Mouse (Mus musculus): ENCODE measurements at regions not wholly inside any gene's neighbourhood (a gene's known extent, or its start where the extent isn't known, plus 50 kb on each side); places are given as distances from the start of the nearest gene placed in this dataset.

- DNase-seq (ENCODE audit: low spot score) (no peak), ATAC-seq (replicated peaks; ENCODE audit: low FRiP score) (no peak)
- H3K4me1 ChIP-seq (replicated peaks; ENCODE audit: control insufficient read depth, insufficient read depth, low read length): peaks cover 3% of the 10 kb centered on the region; the same call in 1 of the 2 replicates
- no peaks in the 10 kb centered on the region for H3K27me3 ChIP-seq (ENCODE audit: control insufficient read depth, insufficient read depth, low read length)
- H3K4me2 ChIP-seq (ENCODE audit: low read depth, low read length, severe bottlenecking): no peak overlapping the region
- no peaks in the 10 kb centered on the region for H3K36me3 ChIP-seq (ENCODE audit: control insufficient read depth, insufficient read depth, low read length)
- no peak overlapping the region for H3K4me3 ChIP-seq (ENCODE audit: low read depth, low read length)
- 70% methylated on average over 9 of the region's 9 CpGs for WGBS
- no peaks in the 10 kb centered on the region for H3K9me3 ChIP-seq (ENCODE audit: control insufficient read depth, low read length)
- H3K9ac ChIP-seq (ENCODE audit: low read length): no peak overlapping the region
- no peak overlapping the region for H3K27ac ChIP-seq (ENCODE audit: low read depth, low read length)
Observed at GRCm38 (mm10) chr8:36009565-36009964, 244.0 kb downstream of the Gm19410 start.

DNA sequence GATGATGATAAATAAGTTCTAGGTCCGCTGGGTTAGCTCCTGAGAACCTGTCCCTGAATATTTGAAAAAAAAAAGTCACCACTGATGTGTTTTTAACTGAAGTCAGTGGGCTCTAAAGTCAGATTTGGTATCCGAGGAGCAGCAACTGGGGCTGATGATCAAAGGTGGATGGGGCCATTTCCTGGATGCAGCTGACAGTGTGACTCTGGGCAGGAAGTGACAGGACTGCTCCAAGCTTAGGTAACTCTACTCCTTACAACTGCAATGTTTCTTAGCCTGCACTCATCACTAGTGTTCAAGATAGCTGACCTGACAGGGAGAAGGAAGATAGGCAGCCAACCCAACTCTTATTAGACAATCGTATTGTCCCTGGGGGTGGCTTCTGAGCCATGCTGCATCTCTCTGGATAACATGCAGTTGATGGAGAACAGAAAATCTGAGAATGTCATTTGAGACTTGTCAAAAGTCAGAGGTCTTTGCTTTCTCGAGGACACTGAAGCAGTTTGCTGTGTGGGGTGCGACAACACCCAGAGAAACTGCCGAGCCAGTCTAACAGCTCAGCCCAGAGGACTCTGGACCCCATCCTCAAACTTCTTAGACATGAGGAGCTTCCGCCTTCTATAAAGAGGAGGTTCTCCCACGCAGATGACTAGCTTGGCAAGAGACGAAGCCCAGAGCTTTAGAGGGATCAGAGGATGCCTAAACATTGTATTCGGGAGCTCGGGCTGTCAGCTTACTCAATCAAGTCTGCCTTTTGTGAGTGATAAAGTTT, 245.0 kb downstream of the Gm19410 start:
- ATAC-seq (replicated peaks; ENCODE audit: low FRiP score) (no peak), DNase-seq (ENCODE audit: low spot score) (no peak)
- H3K36me3 ChIP-seq (ENCODE audit: control insufficient read depth, insufficient read depth, low read length): no peaks in the 10 kb centered on the region
- H3K4me1 ChIP-seq (replicated peaks; ENCODE audit: control insufficient read depth, insufficient read depth, low read length): peaks cover 3% of the 10 kb centered on the region; the same call in 1 of the 2 replicates
- 79% methylated on average over 11 of the region's 11 CpGs for WGBS
- no peak overlapping the region for H3K4me2 ChIP-seq (ENCODE audit: low read depth, low read length, severe bottlenecking)
- no peaks in the 10 kb centered on the region for H3K9me3 ChIP-seq (ENCODE audit: control insufficient read depth, low read length)
- no peaks in the 10 kb centered on the region for H3K27me3 ChIP-seq (ENCODE audit: control insufficient read depth, insufficient read depth, low read length)
- H3K9ac ChIP-seq (ENCODE audit: low read length): no peak overlapping the region
- no peak overlapping the region for H3K4me3 ChIP-seq (ENCODE audit: low read depth, low read length)
- no peak overlapping the region for H3K27ac ChIP-seq (ENCODE audit: low read depth, low read length)

DNA sequence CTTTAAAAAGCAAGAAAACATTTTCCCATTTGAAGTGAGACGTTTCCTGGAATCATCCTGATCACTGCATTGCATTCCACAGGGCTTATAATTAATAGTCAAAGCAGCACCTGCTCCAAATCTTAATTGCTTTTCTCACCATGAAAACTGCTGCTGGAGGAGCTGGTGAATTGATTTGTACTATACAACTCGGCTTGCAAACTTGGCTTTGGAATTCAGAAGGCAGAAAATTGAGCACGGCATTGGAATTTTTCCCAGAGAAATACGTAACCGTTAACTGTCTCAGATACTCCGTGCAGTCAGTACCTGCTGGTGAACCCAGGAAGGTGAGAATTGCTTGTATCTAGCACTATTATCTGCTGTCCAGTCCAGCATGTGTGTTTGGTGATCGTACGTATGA, 249.3 kb downstream of the Gm19410 start:
- Histone ChIP-seq H3K9ac (ENCODE audit: low read length) (no peak overlapping the region), H3K27me3 (ENCODE audit: control insufficient read depth, insufficient read depth, low read length) (no peaks in the 10 kb centered on the region), H3K27ac (ENCODE audit: low read depth, low read length) (no peak overlapping the region), H3K4me3 (ENCODE audit: low read depth, low read length) (no peak overlapping the region), H3K4me2 (ENCODE audit: low read depth, low read length, severe bottlenecking) (no peak overlapping the region), H3K9me3 (ENCODE audit: control insufficient read depth, low read length) (no peaks in the 10 kb centered on the region), H3K4me1 (replicated peaks; ENCODE audit: control insufficient read depth, insufficient read depth, low read length) (no peaks in the 10 kb centered on the region), H3K36me3 (ENCODE audit: control insufficient read depth, insufficient read depth, low read length) (no peaks in the 10 kb centered on the region)
- no peak for ATAC-seq (replicated peaks; ENCODE audit: low FRiP score)
- DNase-seq (ENCODE audit: low spot score): no peak
- WGBS: 62% methylated on average over 8 of the region's 8 CpGs

DNA sequence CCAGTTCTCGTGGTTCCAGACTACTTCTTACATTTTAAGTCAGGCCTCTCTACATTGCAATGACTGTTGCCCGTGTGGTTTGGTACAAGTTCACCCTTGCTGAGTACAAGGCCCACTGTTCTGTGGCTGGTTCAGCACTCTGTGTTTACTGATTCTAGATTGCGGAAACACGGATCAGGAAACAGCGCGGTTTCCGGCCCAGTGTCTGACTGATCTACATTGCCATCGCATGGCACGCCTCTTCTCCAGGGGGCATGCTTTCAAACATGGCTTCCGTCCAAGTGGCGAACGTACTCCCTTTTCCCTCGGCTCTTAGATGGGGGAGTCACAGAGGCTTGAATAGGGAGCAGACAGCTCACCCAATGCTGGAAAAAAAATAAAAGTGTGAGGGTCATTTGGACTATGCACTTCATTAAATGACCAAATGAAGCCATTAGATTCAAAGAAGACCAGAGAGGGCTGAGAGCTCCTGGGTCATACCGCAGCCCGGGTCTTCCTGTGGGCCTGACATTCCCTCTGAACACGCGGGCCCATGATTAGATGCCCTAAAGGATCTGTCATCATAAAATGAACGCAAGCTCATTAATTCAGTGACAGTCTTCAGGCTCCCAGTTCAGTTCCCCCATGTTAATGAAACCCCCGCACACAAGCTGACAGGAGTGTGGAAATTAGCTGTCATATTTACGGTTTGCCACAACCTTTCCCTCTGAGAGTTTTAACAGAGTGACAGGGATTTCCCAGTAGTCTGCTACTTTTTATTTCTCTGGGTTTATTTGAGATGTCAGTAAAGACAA, 250.9 kb downstream of the Gm19410 start:
- no peak for ATAC-seq (replicated peaks; ENCODE audit: low FRiP score)
- no peaks in the 10 kb centered on the region for H3K36me3 ChIP-seq (ENCODE audit: control insufficient read depth, insufficient read depth, low read length)
- no peak overlapping the region for H3K4me3 ChIP-seq (ENCODE audit: low read depth, low read length)
- no peaks in the 10 kb centered on the region for H3K27me3 ChIP-seq (ENCODE audit: control insufficient read depth, insufficient read depth, low read length)
- DNase-seq (ENCODE audit: low spot score): no peak
- no peak overlapping the region for H3K9ac ChIP-seq (ENCODE audit: low read length)
- WGBS: 91% methylated on average over 20 of the region's 20 CpGs
- no peaks in the 10 kb centered on the region for H3K4me1 ChIP-seq (replicated peaks; ENCODE audit: control insufficient read depth, insufficient read depth, low read length)
- H3K9me3 ChIP-seq (ENCODE audit: control insufficient read depth, low read length): no peaks in the 10 kb centered on the region
- no peak overlapping the region for H3K27ac ChIP-seq (ENCODE audit: low read depth, low read length)
- no peak overlapping the region for H3K4me2 ChIP-seq (ENCODE audit: low read depth, low read length, severe bottlenecking)

GRCm38 (mm10) chr8:36018993-36019753, 253.6 kb downstream of the Gm19410 start:
- Histone ChIP-seq H3K4me3 (ENCODE audit: low read depth, low read length) (no peak overlapping the region), H3K9me3 (ENCODE audit: control insufficient read depth, low read length) (no peaks in the 10 kb centered on the region), H3K9ac (ENCODE audit: low read length) (no peak overlapping the region), H3K4me1 (replicated peaks; ENCODE audit: control insufficient read depth, insufficient read depth, low read length) (no peaks in the 10 kb centered on the region), H3K27me3 (ENCODE audit: control insufficient read depth, insufficient read depth, low read length) (no peaks in the 10 kb centered on the region), H3K27ac (ENCODE audit: low read depth, low read length) (no peak overlapping the region), H3K4me2 (ENCODE audit: low read depth, low read length, severe bottlenecking) (no peak overlapping the region), H3K36me3 (ENCODE audit: control insufficient read depth, insufficient read depth, low read length) (no peaks in the 10 kb centered on the region)
- DNase-seq (ENCODE audit: low spot score): no peak
- whole genome bisulfite sequencing: 86% methylated on average over 15 of the region's 15 CpGs
- ATAC-seq (replicated peaks; ENCODE audit: low FRiP score): no peak

GRCm38 (mm10) chr8:36019895-36020294, 254.3 kb downstream of the Gm19410 start:
- ATAC-seq (replicated peaks; ENCODE audit: low FRiP score) (no peak), DNase-seq (ENCODE audit: low spot score) (no peak)
- H3K36me3 ChIP-seq (ENCODE audit: control insufficient read depth, insufficient read depth, low read length): no peaks in the 10 kb centered on the region
- 87% methylated on average over 7 of the region's 7 CpGs for WGBS
- no peak overlapping the region for H3K4me3 ChIP-seq (ENCODE audit: low read depth, low read length)
- no peaks in the 10 kb centered on the region for H3K4me1 ChIP-seq (replicated peaks; ENCODE audit: control insufficient read depth, insufficient read depth, low read length)
- no peaks in the 10 kb centered on the region for H3K9me3 ChIP-seq (ENCODE audit: control insufficient read depth, low read length)
- H3K27me3 ChIP-seq (ENCODE audit: control insufficient read depth, insufficient read depth, low read length): no peaks in the 10 kb centered on the region
- no peak overlapping the region for H3K9ac ChIP-seq (ENCODE audit: low read length)
- H3K4me2 ChIP-seq (ENCODE audit: low read depth, low read length, severe bottlenecking): no peak overlapping the region
- H3K27ac ChIP-seq (ENCODE audit: low read depth, low read length): no peak overlapping the region

GRCm38 (mm10) chr8:36027586-36027985, 262.0 kb downstream of the Gm19410 start:
- WGBS: 93% methylated on average over 11 of the region's 11 CpGs
- Histone ChIP-seq H3K27me3 (ENCODE audit: control insufficient read depth, insufficient read depth, low read length) (no peaks in the 10 kb centered on the region), H3K4me3 (ENCODE audit: low read depth, low read length) (no peak overlapping the region), H3K36me3 (ENCODE audit: control insufficient read depth, insufficient read depth, low read length) (no peaks in the 10 kb centered on the region), H3K4me1 (replicated peaks; ENCODE audit: control insufficient read depth, insufficient read depth, low read length) (no peaks in the 10 kb centered on the region), H3K4me2 (ENCODE audit: low read depth, low read length, severe bottlenecking) (no peak overlapping the region), H3K27ac (ENCODE audit: low read depth, low read length) (no peak overlapping the region), H3K9ac (ENCODE audit: low read length) (no peak overlapping the region), H3K9me3 (ENCODE audit: control insufficient read depth, low read length) (no peaks in the 10 kb centered on the region)
- DNase-seq (ENCODE audit: low spot score) (no peak), ATAC-seq (replicated peaks; ENCODE audit: low FRiP score) (no peak)

DNA sequence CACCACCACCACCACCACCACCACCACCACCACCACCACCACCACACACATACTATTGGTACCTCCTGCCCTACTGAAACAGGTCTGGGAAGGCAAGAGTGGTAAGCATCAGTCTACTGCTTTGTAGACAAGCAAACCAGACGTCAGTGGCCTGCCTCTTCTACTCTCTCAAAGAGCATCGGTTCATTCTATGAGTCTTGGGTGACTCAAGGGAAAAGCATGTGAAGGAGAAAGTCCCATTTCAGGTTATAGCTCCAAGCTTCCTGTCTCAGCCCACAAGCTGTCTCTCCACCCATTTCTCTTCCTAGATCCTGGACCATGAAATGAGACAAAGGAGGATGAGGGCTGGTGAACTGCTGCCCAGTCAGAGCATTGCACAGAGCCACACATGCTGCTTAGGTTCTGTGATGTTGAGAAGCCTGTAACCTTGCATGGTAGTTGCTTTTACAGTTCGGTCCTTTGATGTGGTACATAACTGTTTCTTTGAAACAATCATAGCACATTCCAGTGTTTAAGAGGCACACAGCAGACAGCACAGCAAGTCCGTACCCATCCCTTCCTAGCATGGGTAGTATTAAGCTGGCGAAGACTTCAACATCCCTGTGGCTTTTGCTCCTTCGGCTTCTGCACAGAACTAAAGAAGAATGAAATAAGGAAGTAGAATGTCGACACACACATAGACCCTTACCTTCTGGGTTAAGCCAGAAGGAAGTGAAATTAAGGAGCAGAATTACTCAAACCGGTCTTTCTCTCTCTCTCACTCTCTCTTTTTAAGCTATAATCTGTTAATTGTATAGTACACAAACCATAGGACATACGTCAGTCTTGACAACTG, 262.7 kb downstream of the Gm19410 start:
- H3K4me3 ChIP-seq (ENCODE audit: low read depth, low read length): no peak overlapping the region
- H3K27me3 ChIP-seq (ENCODE audit: control insufficient read depth, insufficient read depth, low read length): no peaks in the 10 kb centered on the region
- DNase-seq (ENCODE audit: low spot score) (no peak), ATAC-seq (replicated peaks; ENCODE audit: low FRiP score) (no peak)
- no peaks in the 10 kb centered on the region for H3K4me1 ChIP-seq (replicated peaks; ENCODE audit: control insufficient read depth, insufficient read depth, low read length)
- H3K9me3 ChIP-seq (ENCODE audit: control insufficient read depth, low read length): no peaks in the 10 kb centered on the region
- H3K9ac ChIP-seq (ENCODE audit: low read length): no peak overlapping the region
- no peak overlapping the region for H3K4me2 ChIP-seq (ENCODE audit: low read depth, low read length, severe bottlenecking)
- WGBS: 90% methylated on average over 9 of the region's 9 CpGs
- no peaks in the 10 kb centered on the region for H3K36me3 ChIP-seq (ENCODE audit: control insufficient read depth, insufficient read depth, low read length)
- no peak overlapping the region for H3K27ac ChIP-seq (ENCODE audit: low read depth, low read length)

Data from forebrain, embryonic 11.5 days (tissue).